Mouse (Mus musculus): ENCODE measurements around the gene Gpr152. TPM values are rescaled to one million over a fixed set of nuclear protein-coding genes. Genes with fewer than 3 reads are reported as not detected.
A peak's percentile ranks its signal among the peaks of the same experiment; 100 is the strongest.
"Not testable (repeated sequence)": the region's sequence is repeated elsewhere in the genome, so short reads cannot be mapped to it uniquely, and the experiment has no call there.

Gpr152 gene
- polyA plus RNA-seq, 1 experiment from 2014 or later = not detected

DNA sequence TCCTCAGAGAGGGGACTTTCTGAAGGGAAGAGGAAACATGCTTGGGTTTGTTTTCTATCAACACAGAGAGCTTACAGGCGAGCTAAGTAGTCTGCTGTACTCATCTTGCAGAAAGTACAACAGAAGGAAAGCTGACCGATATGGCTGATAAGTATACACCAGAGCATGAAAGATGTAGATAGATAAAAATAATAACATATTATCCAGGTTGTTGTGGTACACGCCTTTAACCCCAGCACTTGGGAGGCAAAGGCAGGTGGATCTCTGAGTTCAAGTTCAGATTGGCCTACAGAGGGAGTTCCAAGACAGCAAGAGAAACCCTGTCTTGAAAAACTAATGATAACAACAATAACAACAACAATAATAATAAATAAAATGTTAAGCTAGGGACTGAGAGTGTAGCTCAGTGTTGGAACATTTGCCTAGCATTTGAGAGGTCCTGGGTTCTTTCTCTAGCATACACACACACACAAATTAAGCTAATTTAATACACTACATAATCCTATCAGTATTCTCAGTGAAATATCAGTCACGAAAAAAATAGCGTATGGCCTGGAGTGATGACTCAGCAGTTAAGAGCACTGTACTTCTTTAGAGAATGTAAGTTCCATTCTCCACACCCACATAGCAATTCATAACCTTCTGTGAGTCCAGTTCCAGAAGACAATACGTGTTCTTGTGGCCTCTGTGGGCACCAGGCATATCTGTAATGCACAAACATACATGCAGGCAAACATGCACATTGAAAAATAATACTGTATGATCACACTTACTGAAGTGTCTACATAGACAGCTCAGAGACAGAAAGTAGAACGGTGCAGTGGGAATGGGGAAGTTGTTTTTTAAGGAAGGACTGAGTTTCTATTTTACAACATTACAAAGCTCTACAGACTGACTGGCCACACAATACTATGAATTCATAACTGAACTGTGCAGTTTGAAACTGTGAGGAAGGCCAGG lies 16.9 kb upstream of the Gpr152 start:
- Histone ChIP-seq H3K27me3 (no peaks in the 10 kb centered on the region), H3K4me1 (peaks cover 30% of the 10 kb centered on the region), H3K4me3 (no peak overlapping the region), H3K27ac (replicated peaks) (no peak overlapping the region), H3K9me3 (no peaks in the 10 kb centered on the region), H3K9ac (replicated peaks) (no peak overlapping the region), H3K4me2 (replicated peaks) (no peak overlapping the region), H3K36me3 (peaks cover 4% of the 10 kb centered on the region; the same call in 1 of the 2 replicates)
- WGBS = 86% methylated on average over 7 of the region's 7 CpGs
- no peak for ATAC-seq (replicated peaks)

DNA sequence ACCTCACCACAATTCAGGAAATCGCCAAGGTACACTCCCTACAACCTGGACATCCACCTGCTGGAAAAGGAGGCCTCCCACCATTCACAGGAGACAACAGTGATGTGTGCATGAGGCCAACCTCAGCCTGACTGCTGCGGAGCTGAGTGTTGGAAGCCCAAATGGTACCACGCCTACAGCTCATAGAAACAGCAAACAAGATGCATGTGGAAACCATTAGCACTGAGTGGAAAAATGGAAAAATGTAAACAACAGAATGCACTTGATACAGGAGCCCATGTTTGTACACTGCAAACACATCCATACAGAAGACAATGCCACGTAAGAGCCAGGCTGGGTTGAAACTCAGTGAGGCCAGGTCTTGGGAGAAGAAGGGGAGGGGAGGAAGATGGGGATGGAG lies 15.2 kb upstream of the Gpr152 start:
- H3K27ac ChIP-seq (replicated peaks) = no peak overlapping the region
- WGBS = 82% methylated on average over 4 of the region's 4 CpGs
- H3K4me1 ChIP-seq = peaks cover 31% of the 10 kb centered on the region
- no peak overlapping the region; the same call in 1 of the 2 replicates for H3K4me3 ChIP-seq
- H3K9me3 ChIP-seq = no peaks in the 10 kb centered on the region
- no peak overlapping the region for H3K9ac ChIP-seq (replicated peaks)
- ATAC-seq (replicated peaks) = no peak
- no peak overlapping the region for H3K4me2 ChIP-seq (replicated peaks)
- H3K27me3 ChIP-seq = no peaks in the 10 kb centered on the region
- H3K36me3 ChIP-seq = peaks cover 14% of the 10 kb centered on the region; the same call in 1 of the 2 replicates

DNA sequence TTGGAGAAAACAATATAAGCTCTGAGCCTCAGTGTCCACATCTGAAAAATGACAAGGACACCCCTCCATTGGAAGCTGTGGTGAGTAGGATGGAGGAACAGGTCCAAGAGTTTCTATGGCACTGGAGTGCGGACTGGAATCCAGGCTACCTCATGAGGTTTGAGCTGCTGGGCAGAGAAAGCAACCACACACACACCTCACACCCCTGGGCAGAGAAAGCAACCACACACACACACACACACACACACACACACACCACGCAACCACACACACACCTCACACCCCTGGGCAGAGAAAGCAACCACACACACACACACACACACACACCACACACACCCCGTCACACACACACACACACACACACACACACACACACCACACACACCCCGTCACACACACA lies 14.3 kb upstream of the Gpr152 start:
- 13% methylated on average over 4 of the region's 4 CpGs for WGBS
- H3K27me3 ChIP-seq, H3K9me3 ChIP-seq: not testable (repeated sequence)
- Histone ChIP-seq H3K4me1 (peaks cover 29% of the 10 kb centered on the region), H3K4me2 (replicated peaks) (peak overlapping the region; percentile 63), H3K9ac (replicated peaks) (0 out of 2 replicates have a peak overlapping the region, but pooled peaks have one; percentile 31), H3K4me3 (peak overlapping the region; percentile 62), H3K27ac (replicated peaks) (peak overlapping the region; percentile 42), H3K36me3 (peaks cover 22% of the 10 kb centered on the region; the same call in 1 of the 2 replicates)
- ATAC-seq (replicated peaks) = peak; percentile 53

DNA sequence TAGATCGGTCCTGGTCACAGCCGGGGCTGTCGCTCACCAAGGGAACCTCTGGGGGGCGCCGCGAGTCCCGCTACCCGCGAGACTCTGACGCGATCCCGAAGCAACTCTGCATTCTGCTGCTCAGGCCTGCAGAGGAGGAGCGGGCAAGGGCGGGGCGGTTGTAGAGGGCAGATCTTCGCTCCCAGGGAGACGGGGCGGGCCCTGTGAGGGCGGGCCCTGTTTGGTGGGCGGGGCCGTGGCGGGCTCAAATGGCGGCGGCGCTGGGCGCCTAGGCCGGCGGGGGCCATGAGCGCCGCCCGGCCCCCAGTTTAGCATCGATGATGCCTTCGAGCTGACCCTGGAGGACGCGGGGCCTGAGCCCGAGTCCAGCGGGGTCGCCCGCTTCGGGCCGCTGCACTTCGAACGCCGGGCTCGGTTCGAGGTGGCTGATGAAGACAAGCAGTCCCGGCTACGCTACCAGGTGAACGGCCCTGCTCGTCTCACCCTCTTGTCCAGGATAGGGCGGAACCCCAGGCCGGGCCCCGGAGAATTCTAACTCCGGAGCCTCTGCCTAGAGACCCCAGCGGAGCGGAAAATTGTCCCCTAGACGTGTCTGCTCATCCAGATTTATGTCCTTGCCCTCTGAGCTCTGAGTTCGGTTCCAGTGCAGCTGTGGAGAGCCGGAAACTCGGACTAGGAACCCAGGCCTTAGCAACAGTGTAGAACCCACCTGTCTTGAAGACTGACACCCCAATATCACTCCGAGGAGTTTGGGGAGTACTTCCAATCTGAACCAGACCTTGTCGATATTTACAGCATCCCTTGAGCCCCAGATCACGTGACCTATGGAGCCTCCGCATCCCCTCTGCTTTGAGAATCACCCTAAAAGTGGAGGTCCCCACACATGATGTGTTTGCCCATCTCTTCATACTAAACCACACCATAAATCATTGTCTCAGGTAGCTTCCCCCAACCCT lies 13.6 kb upstream of the Gpr152 start, which contains the start of gene Aip:
Aip (minus strand) TSS at position 118 of the 956 bp plus-strand sequence.
- peak within 1 kb of the TSS; percentile 63 for H3K4me2 ChIP-seq (replicated peaks)
- no peaks in the 10 kb centered on the region for H3K9me3 ChIP-seq
- H3K4me3 ChIP-seq = peak within 1 kb of the TSS; percentile 62
- H3K27me3 ChIP-seq = no peaks in the 10 kb centered on the region
- H3K27ac ChIP-seq (replicated peaks) = peak within 1 kb of the TSS; percentile 42
- peak; percentile 92 for ATAC-seq (replicated peaks)
- H3K9ac ChIP-seq (replicated peaks) = peak within 1 kb of the TSS; percentile 80
- peaks cover 22% of the 10 kb centered on the region for H3K4me1 ChIP-seq
- WGBS = under 1% methylated on average over 60 of the region's 64 CpGs
- peaks cover 22% of the 10 kb centered on the region; the same call in 1 of the 2 replicates for H3K36me3 ChIP-seq

DNA sequence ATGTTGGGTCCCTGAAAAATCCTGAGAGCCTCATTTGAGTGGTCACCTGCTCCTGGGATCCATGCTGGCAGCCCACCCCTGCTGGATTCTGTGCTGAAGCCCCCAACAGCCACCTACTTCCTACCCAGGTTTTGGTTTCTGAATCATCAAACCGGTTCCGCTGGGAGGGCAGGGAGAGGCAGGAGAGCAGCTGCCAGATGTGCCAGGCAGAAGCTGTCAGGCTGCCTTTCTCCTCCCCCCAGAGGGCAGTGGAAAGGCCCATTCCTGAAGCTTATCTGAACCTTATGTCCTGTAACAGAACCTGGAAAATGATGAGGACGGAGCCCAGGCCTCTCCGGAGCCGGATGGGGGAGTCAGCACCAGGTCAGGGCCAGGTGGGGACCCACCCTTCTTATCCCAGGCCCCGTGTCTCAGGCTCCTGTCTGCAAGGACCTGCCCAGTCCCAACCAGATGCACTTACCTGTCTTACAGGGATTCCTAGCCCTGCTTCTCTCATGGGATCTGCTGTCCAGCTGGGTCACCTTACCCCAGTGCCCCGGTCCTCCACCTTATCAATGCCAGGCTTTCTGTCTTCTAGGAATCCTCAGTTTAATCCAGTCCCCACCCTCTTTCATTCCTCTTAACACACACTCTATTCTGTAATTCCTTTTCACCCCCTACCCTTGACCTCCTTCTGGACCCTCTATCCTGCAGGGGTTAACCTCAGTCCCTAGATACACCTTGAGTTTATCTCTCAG lies 12.7 kb upstream of the Gpr152 start:
- H3K9me3 ChIP-seq = no peaks in the 10 kb centered on the region
- H3K9ac ChIP-seq (replicated peaks) = peak overlapping the region; percentile 80
- peak overlapping the region; percentile 63 for H3K4me2 ChIP-seq (replicated peaks)
- peaks cover 19% of the 10 kb centered on the region for H3K4me1 ChIP-seq
- 74% methylated on average over 7 of the region's 7 CpGs for WGBS
- H3K4me3 ChIP-seq = peak overlapping the region; percentile 62
- no peak for ATAC-seq (replicated peaks)
- no peaks in the 10 kb centered on the region for H3K27me3 ChIP-seq
- peaks cover 31% of the 10 kb centered on the region; the same call in 1 of the 2 replicates for H3K36me3 ChIP-seq
- H3K27ac ChIP-seq (replicated peaks) = no peak overlapping the region

DNA sequence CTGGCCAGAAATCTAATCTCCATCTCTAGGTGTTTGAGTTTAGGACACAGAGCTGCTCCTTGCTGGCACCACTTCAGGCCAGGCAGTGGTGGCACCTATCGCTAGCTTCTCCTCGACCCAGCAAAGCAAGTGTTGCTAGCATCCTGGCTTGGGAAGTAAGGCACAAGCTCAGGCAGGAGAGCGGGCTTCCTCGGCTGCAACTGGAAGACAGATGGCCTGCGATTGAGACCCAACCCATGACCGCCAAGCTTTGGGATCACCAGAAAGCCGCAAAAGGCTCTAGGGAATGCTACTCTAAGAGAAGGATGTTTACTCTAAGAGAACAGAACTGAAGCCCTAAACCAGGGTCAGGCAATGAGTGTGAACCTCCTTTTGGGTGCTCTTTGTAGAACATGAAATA lies 10.1 kb upstream of the Gpr152 start:
- no peak overlapping the region for H3K9ac ChIP-seq (replicated peaks)
- H3K4me3 ChIP-seq = no peak overlapping the region
- H3K4me1 ChIP-seq = peaks cover 19% of the 10 kb centered on the region
- H3K27ac ChIP-seq (replicated peaks) = no peak overlapping the region
- no peaks in the 10 kb centered on the region for H3K27me3 ChIP-seq
- 91% methylated on average over 7 of the region's 7 CpGs for WGBS
- H3K4me2 ChIP-seq (replicated peaks) = no peak overlapping the region
- ATAC-seq (replicated peaks) = no peak
- peaks cover 42% of the 10 kb centered on the region for H3K36me3 ChIP-seq
- H3K9me3 ChIP-seq = no peaks in the 10 kb centered on the region

DNA sequence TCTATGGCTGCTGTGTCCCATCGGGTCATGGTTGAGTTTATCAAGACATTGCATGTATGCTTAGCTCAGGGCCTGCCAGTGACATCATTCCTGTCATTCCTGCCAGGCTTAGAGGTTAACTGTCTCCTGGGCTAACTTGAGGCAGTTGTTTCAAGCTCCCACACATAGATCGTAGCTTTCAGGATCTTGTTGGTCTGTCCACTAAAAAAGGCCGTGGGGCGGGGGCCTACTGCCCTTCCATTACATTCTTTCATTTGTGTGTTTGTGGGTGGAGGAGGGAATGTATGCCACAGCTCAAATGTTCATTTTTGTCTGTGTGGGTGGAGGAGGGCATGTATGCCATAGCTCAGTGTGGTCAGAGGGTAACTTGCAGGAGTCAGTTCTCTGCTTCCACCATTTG lies 9.5 kb upstream of the Gpr152 start:
- H3K9ac ChIP-seq (replicated peaks) = no peak overlapping the region
- H3K36me3 ChIP-seq = peaks cover 42% of the 10 kb centered on the region
- no peaks in the 10 kb centered on the region for H3K9me3 ChIP-seq
- no peaks in the 10 kb centered on the region for H3K27me3 ChIP-seq
- H3K4me1 ChIP-seq = peaks cover 17% of the 10 kb centered on the region
- H3K4me2 ChIP-seq (replicated peaks) = no peak overlapping the region
- WGBS = 92% methylated on average over 4 of the region's 4 CpGs
- ATAC-seq (replicated peaks) = no peak
- H3K4me3 ChIP-seq = no peak overlapping the region
- H3K27ac ChIP-seq (replicated peaks) = no peak overlapping the region

DNA sequence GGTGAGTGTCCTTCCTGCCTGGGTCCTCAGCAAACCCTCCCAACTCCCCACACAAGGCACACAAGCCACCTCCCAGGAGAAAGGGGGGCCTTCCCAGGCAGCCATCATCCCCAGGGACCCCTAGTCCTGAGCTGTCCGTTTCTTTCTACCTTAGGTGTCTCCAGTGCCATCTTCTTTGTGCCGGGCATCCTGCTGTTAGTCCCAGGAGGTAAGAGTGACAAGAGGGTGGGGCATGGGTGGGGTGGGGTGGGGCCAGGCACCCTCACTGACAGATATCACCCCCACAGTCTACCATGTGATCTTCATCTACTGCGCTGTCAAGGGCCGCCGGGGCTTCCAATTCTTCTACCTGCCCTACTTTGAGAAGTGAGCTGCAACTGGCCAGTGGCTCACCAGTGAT lies 8.5 kb upstream of the Gpr152 start:
- WGBS = 94% methylated on average over 5 of the region's 5 CpGs
- Histone ChIP-seq H3K9me3 (no peaks in the 10 kb centered on the region), H3K27ac (replicated peaks) (no peak overlapping the region), H3K36me3 (peaks cover 42% of the 10 kb centered on the region), H3K9ac (replicated peaks) (no peak overlapping the region), H3K4me2 (replicated peaks) (no peak overlapping the region), H3K27me3 (no peaks in the 10 kb centered on the region), H3K4me3 (no peak overlapping the region), H3K4me1 (peaks cover 15% of the 10 kb centered on the region)
- ATAC-seq (replicated peaks) = no peak

DNA sequence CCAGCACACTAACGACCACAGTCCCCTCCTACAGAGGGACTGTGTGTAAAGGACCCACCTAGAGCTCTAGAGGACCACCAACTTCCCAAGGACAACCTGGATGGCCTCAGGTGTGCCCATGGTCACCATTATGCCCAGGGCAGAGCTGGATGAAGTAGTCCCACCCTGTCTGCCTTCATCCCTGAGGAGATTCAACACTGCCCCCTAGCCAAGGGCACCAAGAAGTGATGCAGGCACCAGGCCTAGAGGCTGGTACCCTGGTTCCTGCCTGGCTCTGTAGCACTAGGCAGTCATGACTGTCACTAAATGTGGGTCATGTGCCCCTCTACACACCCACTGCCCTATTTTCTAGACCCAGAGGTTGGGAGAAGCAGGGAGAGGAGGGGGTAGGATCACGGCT lies 7.8 kb upstream of the Gpr152 start:
- Histone ChIP-seq H3K27me3 (no peaks in the 10 kb centered on the region), H3K4me1 (peaks cover 10% of the 10 kb centered on the region), H3K27ac (replicated peaks) (no peak overlapping the region), H3K4me3 (no peak overlapping the region), H3K9ac (replicated peaks) (no peak overlapping the region), H3K4me2 (replicated peaks) (no peak overlapping the region), H3K9me3 (no peaks in the 10 kb centered on the region), H3K36me3 (peaks cover 42% of the 10 kb centered on the region)
- no peak for ATAC-seq (replicated peaks)
- WGBS = 82% methylated on average over 2 of the region's 2 CpGs

DNA sequence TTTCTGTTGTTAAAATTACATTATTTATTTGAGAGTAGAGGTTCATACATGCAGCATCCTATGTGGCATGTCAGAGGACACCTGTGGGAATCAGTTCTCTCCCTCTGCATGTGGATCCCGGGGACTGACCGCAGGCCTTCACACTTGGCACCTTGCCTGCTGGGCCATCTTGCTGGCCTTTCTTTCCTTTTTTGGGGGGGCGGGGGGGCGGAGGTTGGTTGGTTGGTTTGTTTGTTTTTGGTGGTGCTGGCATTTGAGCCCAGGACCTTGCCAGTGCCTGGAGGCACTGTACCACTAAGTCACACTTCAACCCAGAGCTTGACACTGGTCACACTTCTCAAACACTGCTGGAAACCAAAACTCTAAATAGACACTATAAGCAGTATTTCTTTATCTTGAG lies 5.2 kb upstream of the Gpr152 start:
- no peak overlapping the region for H3K27ac ChIP-seq (replicated peaks)
- no peak overlapping the region for H3K9ac ChIP-seq (replicated peaks)
- H3K9me3 ChIP-seq = no peaks in the 10 kb centered on the region
- H3K4me1 ChIP-seq = no peaks in the 10 kb centered on the region
- ATAC-seq (replicated peaks) = no peak
- no peak overlapping the region for H3K4me3 ChIP-seq
- H3K36me3 ChIP-seq = peaks cover 28% of the 10 kb centered on the region
- no peak overlapping the region for H3K4me2 ChIP-seq (replicated peaks)
- no peaks in the 10 kb centered on the region for H3K27me3 ChIP-seq
- 92% methylated on average over 4 of the region's 4 CpGs for WGBS

DNA sequence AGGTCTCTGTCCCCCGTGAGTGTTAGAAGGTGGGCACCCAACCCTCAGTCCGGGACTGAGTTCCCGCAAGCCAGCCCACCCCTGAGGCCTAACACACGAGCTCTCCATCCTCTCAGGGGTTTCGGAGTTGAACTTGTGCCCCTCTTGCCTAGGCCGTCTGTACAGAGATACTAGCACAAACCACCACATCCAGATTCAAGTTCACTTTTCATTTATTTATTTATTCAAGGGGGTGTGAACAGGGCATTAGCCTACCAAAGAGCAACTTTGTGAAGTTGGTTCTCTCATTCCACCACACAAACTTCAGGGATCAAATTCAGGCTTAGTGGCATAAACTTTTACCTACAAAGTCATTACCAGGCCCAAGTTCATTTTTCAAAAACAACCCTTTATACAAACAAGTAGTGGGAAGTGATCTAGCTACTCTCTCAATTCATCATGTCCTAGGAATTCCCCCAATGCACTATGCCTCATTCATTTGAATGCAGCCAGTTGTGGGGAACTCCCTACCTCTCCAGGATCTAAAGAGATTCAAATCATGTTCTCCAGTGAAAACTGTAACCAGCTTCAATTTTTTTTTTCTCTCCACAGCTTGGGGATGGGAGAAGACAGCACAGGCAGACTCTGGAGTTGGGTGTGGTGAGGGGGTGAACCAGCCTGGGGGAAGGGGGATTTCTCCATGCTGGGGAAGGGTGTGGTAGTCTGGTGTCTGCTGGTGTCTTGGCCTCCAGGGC lies 4.2 kb upstream of the Gpr152 start:
- 86% methylated on average over 6 of the region's 6 CpGs for WGBS
- not testable (repeated sequence) for ATAC-seq (replicated peaks); H3K9me3 ChIP-seq; H3K4me1 ChIP-seq; H3K27me3 ChIP-seq; H3K4me2 ChIP-seq (replicated peaks); H3K27ac ChIP-seq (replicated peaks); H3K4me3 ChIP-seq; H3K9ac ChIP-seq (replicated peaks)
- H3K36me3 ChIP-seq = peaks cover 19% of the 10 kb centered on the region

Data from forebrain, embryonic 15.5 days (tissue).